Mouse (Mus musculus) 3T3-L1 (cell line): ENCODE measurements around the gene Coro2a.
"Not testable (repeated sequence)": the region's sequence is repeated elsewhere in the genome, so short reads cannot be mapped to it uniquely, and the experiment has no call there.

Source experiments
- DNase-seq: peaks from one replicate; pipeline ENCODE4 v3.0.0-alpha.2; 2015; ENCODE audit warnings: low read depth, low spot score

Gene Coro2a

GRCm38 (mm10) chr4:46584536-46584935 is 17.5 kb downstream of the Coro2a start:
- not testable (repeated sequence) for DNase-seq

GRCm38 (mm10) chr4:46584084-46584483 is 17.9 kb downstream of the Coro2a start:
- not testable (repeated sequence) for DNase-seq

- not testable (repeated sequence) for DNase-seq
Measured at GRCm38 (mm10) chr4:46582024-46582423, 20.0 kb downstream of the Coro2a start.

- not testable (repeated sequence) for DNase-seq
Measured at GRCm38 (mm10) chr4:46581577-46581976, 20.4 kb downstream of the Coro2a start.

GRCm38 (mm10) chr4:46580799-46581243 is 21.2 kb downstream of the Coro2a start:
- DNase-seq, result not testable (repeated sequence)

GRCm38 (mm10) chr4:46578796-46579346 is 23.1 kb downstream of the Coro2a start:
- DNase-seq, result not testable (repeated sequence)

- DNase-seq, result no peak
Measured at GRCm38 (mm10) chr4:46578228-46578627, 23.8 kb downstream of the Coro2a start.

- not testable (repeated sequence) for DNase-seq
Measured at GRCm38 (mm10) chr4:46575509-46576284, 26.3 kb downstream of the Coro2a start.

- no peak for DNase-seq
Measured at GRCm38 (mm10) chr4:46574841-46575240, 27.2 kb downstream of the Coro2a start.

GRCm38 (mm10) chr4:46574024-46574753 is 27.8 kb downstream of the Coro2a start:
- DNase-seq, result no peak

- no peak for DNase-seq
Measured at GRCm38 (mm10) chr4:46572616-46573015, 29.4 kb downstream of the Coro2a start.

GRCm38 (mm10) chr4:46571744-46572143 is 30.3 kb downstream of the Coro2a start:
- no peak for DNase-seq

GRCm38 (mm10) chr4:46569671-46570070 is 32.3 kb downstream of the Coro2a start:
- DNase-seq, result no peak

- no peak for DNase-seq
Measured at GRCm38 (mm10) chr4:46568169-46568568, 33.8 kb downstream of the Coro2a start.

GRCm38 (mm10) chr4:46566931-46567671 is 34.9 kb downstream of the Coro2a start:
- no peak for DNase-seq

GRCm38 (mm10) chr4:46565393-46565955 is 36.5 kb downstream of the Coro2a start:
- no peak for DNase-seq

- DNase-seq, result no peak
Measured at GRCm38 (mm10) chr4:46564247-46564646, 37.8 kb downstream of the Coro2a start.

GRCm38 (mm10) chr4:46563847-46564246 is 38.2 kb downstream of the Coro2a start:
- DNase-seq, result no peak

GRCm38 (mm10) chr4:46562841-46563240 is 39.2 kb downstream of the Coro2a start:
- DNase-seq, result no peak

- DNase-seq, result no peak
Measured at GRCm38 (mm10) chr4:46562037-46562436, 40.0 kb downstream of the Coro2a start.

- DNase-seq, result no peak
Measured at GRCm38 (mm10) chr4:46560069-46560705, 41.8 kb downstream of the Coro2a start.
